Mouse (Mus musculus) limb, embryonic 14.5 days (tissue): ENCODE data around the gene 1810055G02Rik. TPM values are rescaled to one million over a fixed set of nuclear protein-coding genes. Genes with fewer than 3 reads are reported as not detected.

Experiments used
- ATAC-seq: fragments of 200-750 bp; cut with Nextera tagmentation; 2 replicates; pipeline ENCODE4 v1.8.0; 2017; ENCODE audit warnings: low read depth, moderate number of reproducible peaks, moderate TSS enrichment; ENCODE audit not compliant: low FRiP score
- DNase-seq: peaks from one replicate; pipeline ENCODE4 v3.0.0-alpha.2; 2015; ENCODE audit warnings: low spot score
- H3K27ac ChIP-seq: fragments of 300-500 bp; sonication (generic); replicated peaks from 2 replicates; pipeline ENCODE4 v1.5.1; 2014; ENCODE audit warnings: low read depth, mild to moderate bottlenecking, low read length, moderate library complexity, mixed read lengths
- H3K27me3 ChIP-seq: fragments of 300-500 bp; sonication (generic); 2 replicates; pipeline ENCODE4 v1.6.1; 2014; ENCODE audit warnings: low read length, mixed read lengths; ENCODE audit not compliant: control insufficient read depth, insufficient read depth
- H3K36me3 ChIP-seq: fragments of 300-500 bp; sonication (generic); 2 replicates; pipeline ENCODE4 v1.6.1; 2014; ENCODE audit warnings: mild to moderate bottlenecking, low read length, moderate library complexity, mixed read lengths; ENCODE audit not compliant: control insufficient read depth, insufficient read depth
- H3K4me1 ChIP-seq: fragments of 300-500 bp; sonication (generic); 2 replicates; pipeline ENCODE4 v1.6.1; 2014; ENCODE audit warnings: antibody characterized with exemption, low read length, mixed read lengths; ENCODE audit not compliant: control insufficient read depth, insufficient read depth
- H3K4me2 ChIP-seq: fragments of 300-500 bp; sonication (generic); replicated peaks from 2 replicates; pipeline ENCODE4 v1.6.1; 2014; ENCODE audit warnings: low read depth, mild to moderate bottlenecking, low read length, moderate library complexity; ENCODE audit not compliant: severe bottlenecking
- H3K4me3 ChIP-seq: fragments of 300-500 bp; sonication (generic); replicated peaks from 2 replicates; pipeline ENCODE4 v1.5.1; 2014; ENCODE audit warnings: low read length
- H3K9ac ChIP-seq: fragments of 300-500 bp; sonication (generic); 2 replicates; pipeline ENCODE4 v1.6.1; 2014; ENCODE audit warnings: mild to moderate bottlenecking, low read depth, low read length, moderate library complexity; ENCODE audit not compliant: severe bottlenecking
- H3K9me3 ChIP-seq: fragments of 300-500 bp; sonication (generic); 2 replicates; pipeline ENCODE4 v1.6.1; 2016; ENCODE audit warnings: low read length; ENCODE audit not compliant: control insufficient read depth
- POLR2A ChIP-seq: fragments of 200-500 bp; IDR thresholded peaks from 2 replicates; pipeline ENCODE4 v1.8.0; 2012; ENCODE audit warnings: inconsistent platforms, mild to moderate bottlenecking, moderate library complexity, borderline replicate concordance; ENCODE audit not compliant: insufficient read depth, insufficient read length; ENCODE audit errors: extremely low read depth
- WGBS: fragments of 180-500 bp; shearing (Covaris S2); extraction: QIAGEN DNeasy Blood & Tissue Kit; methylation state at CpG from one replicate; pipeline ENCODE4 v1.1.7; 2014; 5-methylcytosine and 5-hydroxymethylcytosine counted together
- polyA plus RNA-seq, 2 experiments: library from polyadenylated mRNA; depleted of rRNA in 1 of 2; stranded (reverse) in 1 of 2; unstranded in 1 of 2; fragments of >200 nt; fragmentation: Nextera tagmentation in 1 of 2; extraction: Ambion mirVana in 1 of 2; gene quantifications; 2 replicates each; pipeline versions ENCODE4 v1.2.1 to v1.2.3; 2012 to 2014

1810055G02Rik gene
- polyA plus RNA-seq, 2 experiments = 56.4 to 76.0 TPM

- no peak for TF ChIP-seq POLR2A
- no peaks in the 10 kb centered on the region for H3K9me3 ChIP-seq
- H3K4me2 ChIP-seq = no peak overlapping the region
- H3K9ac ChIP-seq = no peak overlapping the region
- no peak overlapping the region for H3K27ac ChIP-seq
- no peak for DNase-seq
- no peaks in the 10 kb centered on the region for H3K36me3 ChIP-seq
- no peak for ATAC-seq
- 76% methylated on average over 7 of the region's 7 CpGs for WGBS
- no peaks in the 10 kb centered on the region for H3K27me3 ChIP-seq
- no peak overlapping the region for H3K4me3 ChIP-seq
- no peaks in the 10 kb centered on the region for H3K4me1 ChIP-seq
These were observed 22.9 kb downstream of the 1810055G02Rik start for GRCm38 (mm10) chr19:3730781-3731646.

- 81% methylated on average over 3 of the region's 3 CpGs for WGBS
- Histone ChIP-seq H3K4me1 (no peaks in the 10 kb centered on the region), H3K9ac (no peak overlapping the region), H3K27ac (no peak overlapping the region), H3K27me3 (no peaks in the 10 kb centered on the region), H3K4me2 (no peak overlapping the region), H3K36me3 (no peaks in the 10 kb centered on the region), H3K4me3 (no peak overlapping the region), H3K9me3 (no peaks in the 10 kb centered on the region)
- DNase-seq = no peak
- ATAC-seq = no peak
- TF ChIP-seq POLR2A = no peak
These were observed 27.9 kb downstream of the 1810055G02Rik start for GRCm38 (mm10) chr19:3736001-3736400.

- H3K9ac ChIP-seq = no peak overlapping the region
- TF ChIP-seq POLR2A = no peak
- WGBS = 91% methylated on average over 7 of the region's 7 CpGs
These were observed 31.6 kb downstream of the 1810055G02Rik start for GRCm38 (mm10) chr19:3739650-3740049.

GRCm38 (mm10) chr19:3742716-3743115 lies 34.6 kb downstream of the 1810055G02Rik start:
- Histone ChIP-seq H3K36me3 (no peaks in the 10 kb centered on the region), H3K4me1 (no peaks in the 10 kb centered on the region), H3K27ac (no peak overlapping the region), H3K9ac (no peak overlapping the region), H3K4me2 (no peak overlapping the region), H3K9me3 (no peaks in the 10 kb centered on the region), H3K27me3 (no peaks in the 10 kb centered on the region), H3K4me3 (no peak overlapping the region)
- ATAC-seq (no peak), DNase-seq (no peak)
- no peak for TF ChIP-seq POLR2A
- WGBS = 42% methylated on average over 4 of the region's 4 CpGs

More at GRCm38 (mm10) chr19:3739650-3740049, 31.6 kb downstream of the 1810055G02Rik start:
- H3K4me1 ChIP-seq = no peaks in the 10 kb centered on the region
- ATAC-seq (no peak), DNase-seq (no peak)
- H3K4me3 ChIP-seq = no peak overlapping the region
- no peaks in the 10 kb centered on the region for H3K27me3 ChIP-seq
- H3K27ac ChIP-seq = no peak overlapping the region
- no peak overlapping the region for H3K4me2 ChIP-seq
- H3K9me3 ChIP-seq = no peaks in the 10 kb centered on the region
- no peaks in the 10 kb centered on the region for H3K36me3 ChIP-seq

- H3K36me3 ChIP-seq = no peaks in the 10 kb centered on the region
- TF ChIP-seq POLR2A = no peak
- ATAC-seq (no peak), DNase-seq (no peak)
- H3K9me3 ChIP-seq = no peaks in the 10 kb centered on the region
- peak overlapping the region; percentile 55; the same call in 1 of the 2 replicates for H3K9ac ChIP-seq
- H3K4me1 ChIP-seq = no peaks in the 10 kb centered on the region
- H3K4me2 ChIP-seq = peak overlapping the region; percentile 50
- no peak overlapping the region; the same call in 1 of the 2 replicates for H3K4me3 ChIP-seq
- no peak overlapping the region for H3K27ac ChIP-seq
- WGBS = 88% methylated on average over 7 of the region's 7 CpGs
- H3K27me3 ChIP-seq = no peaks in the 10 kb centered on the region
These were observed 35.3 kb downstream of the 1810055G02Rik start for GRCm38 (mm10) chr19:3743362-3743761.
